Mouse (Mus musculus) stomach, embryonic 16.5 days (tissue): ENCODE results near the gene Gabarap. TPM values are rescaled to one million over a fixed set of nuclear protein-coding genes. Genes with fewer than 3 reads are reported as not detected.
A peak's percentile ranks its signal among the peaks of the same experiment; 100 is the strongest.

ENCODE experiments used
- ATAC-seq: fragments of 200-750 bp; cut with Nextera tagmentation; 2 replicates; pipeline ENCODE4 v1.8.0; 2017; ENCODE audit warnings: moderate number of reproducible peaks, moderate TSS enrichment; ENCODE audit not compliant: insufficient read depth, low FRiP score
- H3K27ac ChIP-seq: fragments of 300-500 bp; sonication (generic); 2 replicates; pipeline ENCODE4 v1.5.1; 2014; ENCODE audit warnings: low read length
- H3K27me3 ChIP-seq: fragments of 300-500 bp; sonication (generic); 2 replicates; pipeline ENCODE4 v1.6.1; 2014; ENCODE audit warnings: low read length, control low read depth, mixed read lengths; ENCODE audit not compliant: control insufficient read depth, insufficient read depth
- H3K36me3 ChIP-seq: fragments of 300-500 bp; sonication (generic); 2 replicates; pipeline ENCODE4 v1.6.1; 2014; ENCODE audit warnings: low read length; ENCODE audit not compliant: control insufficient read depth, insufficient read depth
- H3K4me1 ChIP-seq: fragments of 300-500 bp; sonication (generic); 2 replicates; pipeline ENCODE4 v1.6.1; 2014; ENCODE audit warnings: low read length, control low read depth, mixed read lengths; ENCODE audit not compliant: control insufficient read depth, insufficient read depth
- H3K4me2 ChIP-seq: fragments of 300-500 bp; sonication (generic); 2 replicates; pipeline ENCODE4 v1.6.1; 2014; ENCODE audit warnings: low read depth, low read length, mixed read lengths
- H3K4me3 ChIP-seq: fragments of 300-500 bp; sonication (generic); replicated peaks from 2 replicates; pipeline ENCODE4 v1.5.1; 2014; ENCODE audit warnings: mild to moderate bottlenecking, low read length
- H3K9ac ChIP-seq: fragments of 300-500 bp; sonication (generic); 2 replicates; pipeline ENCODE4 v1.6.1; 2014; ENCODE audit warnings: low read length
- H3K9me3 ChIP-seq: fragments of 300-500 bp; sonication (generic); replicated peaks from 2 replicates; pipeline ENCODE4 v1.6.1; 2016; ENCODE audit warnings: low read length, control low read depth; ENCODE audit not compliant: control insufficient read depth
- WGBS: fragments of 180-500 bp; shearing (Covaris S2); extraction: QIAGEN DNeasy Blood & Tissue Kit; methylation state at CpG from one replicate; pipeline ENCODE4 v1.1.7; 2014; 5-methylcytosine and 5-hydroxymethylcytosine counted together
- polyA plus RNA-seq: library from polyadenylated mRNA; unstranded; fragments of >200 nt; fragmentation: Nextera tagmentation; extraction: Ambion mirVana; gene quantifications from 2 replicates; pipeline ENCODE4 v1.2.1, GENCODE M21; 2015

Gene Gabarap
- polyA plus RNA-seq, 1 experiment from 2014 or later = 494 TPM

GRCm38 (mm10) chr11:70019495-70020021 lies 28.6 kb downstream of the Gabarap start:
- peak overlapping the region; percentile 68 for H3K4me3 ChIP-seq
- peak overlapping the region; percentile 92 for H3K9ac ChIP-seq
- no peak for ATAC-seq
- H3K4me1 ChIP-seq = peaks cover 40% of the 10 kb centered on the region
- 33% methylated on average over 2 of the region's 2 CpGs for WGBS
- H3K36me3 ChIP-seq = no peaks in the 10 kb centered on the region
- H3K27ac ChIP-seq = peak overlapping the region; percentile 72
- no peaks in the 10 kb centered on the region for H3K27me3 ChIP-seq
- H3K9me3 ChIP-seq = no peaks in the 10 kb centered on the region
- peak overlapping the region; percentile 91 for H3K4me2 ChIP-seq

GRCm38 (mm10) chr11:70020022-70020631 lies 29.2 kb downstream of the Gabarap start:
- Histone ChIP-seq H3K4me3 (peak overlapping the region; percentile 68), H3K36me3 (no peaks in the 10 kb centered on the region), H3K9ac (peak overlapping the region; percentile 46), H3K4me2 (peak overlapping the region; percentile 91), H3K9me3 (no peaks in the 10 kb centered on the region), H3K27ac (peak overlapping the region; percentile 72), H3K4me1 (peaks cover 38% of the 10 kb centered on the region), H3K27me3 (no peaks in the 10 kb centered on the region)
- ATAC-seq = no peak
- WGBS = 18% methylated on average over 7 of the region's 8 CpGs

- H3K4me1 ChIP-seq = peaks cover 42% of the 10 kb centered on the region
- no peaks in the 10 kb centered on the region for H3K27me3 ChIP-seq
- peak overlapping the region; percentile 72 for H3K27ac ChIP-seq
- H3K9ac ChIP-seq = peak overlapping the region; percentile 62
- peak overlapping the region; percentile 91 for H3K4me2 ChIP-seq
- under 1% methylated on average over 8 of the region's 8 CpGs for WGBS
- ATAC-seq = peak; percentile 84
- H3K9me3 ChIP-seq = no peaks in the 10 kb centered on the region
- peak overlapping the region; percentile 68 for H3K4me3 ChIP-seq
- H3K36me3 ChIP-seq = no peaks in the 10 kb centered on the region
These were observed 29.9 kb downstream of the Gabarap start for GRCm38 (mm10) chr11:70020731-70021263.

- 2% methylated on average over 40 of the region's 40 CpGs for WGBS
- peak overlapping the region; percentile 68 for H3K4me3 ChIP-seq
- H3K4me1 ChIP-seq = peaks cover 49% of the 10 kb centered on the region
- no peaks in the 10 kb centered on the region for H3K36me3 ChIP-seq
- peak overlapping the region; percentile 72 for H3K27ac ChIP-seq
- H3K9ac ChIP-seq = peak overlapping the region; percentile 62
- peak; percentile 85 for ATAC-seq
- H3K27me3 ChIP-seq = no peaks in the 10 kb centered on the region
- peak overlapping the region; percentile 91 for H3K4me2 ChIP-seq
- H3K9me3 ChIP-seq = no peaks in the 10 kb centered on the region
These were observed 30.6 kb downstream of the Gabarap start for GRCm38 (mm10) chr11:70021264-70022132.

GRCm38 (mm10) chr11:70023481-70024150 lies 32.7 kb downstream of the Gabarap start:
- no peaks in the 10 kb centered on the region for H3K27me3 ChIP-seq
- no peaks in the 10 kb centered on the region for H3K36me3 ChIP-seq
- H3K9me3 ChIP-seq = no peaks in the 10 kb centered on the region
- no peak for ATAC-seq
- H3K4me2 ChIP-seq = peak overlapping the region; percentile 57
- peak overlapping the region; percentile 66 for H3K9ac ChIP-seq
- H3K4me1 ChIP-seq = peaks cover 59% of the 10 kb centered on the region
- 5% methylated on average over 26 of the region's 29 CpGs for WGBS
- H3K4me3 ChIP-seq = peak overlapping the region; percentile 41
- peak overlapping the region; percentile 34; the same call in 1 of the 2 replicates for H3K27ac ChIP-seq

- Histone ChIP-seq H3K4me2 (peak overlapping the region; percentile 57), H3K9me3 (no peaks in the 10 kb centered on the region), H3K27me3 (no peaks in the 10 kb centered on the region), H3K36me3 (no peaks in the 10 kb centered on the region), H3K4me3 (peak overlapping the region; percentile 41), H3K9ac (peak overlapping the region; percentile 66), H3K4me1 (peaks cover 58% of the 10 kb centered on the region), H3K27ac (peak overlapping the region; percentile 34)
- WGBS = 15% methylated on average over 6 of the region's 6 CpGs
- ATAC-seq = no peak
These were observed 33.2 kb downstream of the Gabarap start for GRCm38 (mm10) chr11:70024151-70024514.

- peak overlapping the region; percentile 60 for H3K27ac ChIP-seq
- 6% methylated on average over 19 of the region's 19 CpGs for WGBS
These were observed 35.7 kb downstream of the Gabarap start for GRCm38 (mm10) chr11:70026689-70027088.

GRCm38 (mm10) chr11:70027397-70027796 lies 36.5 kb downstream of the Gabarap start:
- H3K36me3 ChIP-seq = no peaks in the 10 kb centered on the region
- 35% methylated on average over 9 of the region's 9 CpGs for WGBS
- peaks cover 48% of the 10 kb centered on the region for H3K4me1 ChIP-seq
- H3K9me3 ChIP-seq = no peaks in the 10 kb centered on the region
- peak overlapping the region; percentile 37 for H3K4me3 ChIP-seq
- H3K9ac ChIP-seq = peak overlapping the region; percentile 39
- peak overlapping the region; percentile 60 for H3K27ac ChIP-seq
- no peak for ATAC-seq
- H3K4me2 ChIP-seq = peak overlapping the region; percentile 65
- H3K27me3 ChIP-seq = no peaks in the 10 kb centered on the region

More at GRCm38 (mm10) chr11:70026689-70027088, 35.7 kb downstream of the Gabarap start:
- Histone ChIP-seq H3K4me2 (peak overlapping the region; percentile 65), H3K9me3 (no peaks in the 10 kb centered on the region), H3K36me3 (no peaks in the 10 kb centered on the region), H3K4me3 (peak overlapping the region; percentile 37), H3K27me3 (no peaks in the 10 kb centered on the region), H3K9ac (peak overlapping the region; percentile 41), H3K4me1 (peaks cover 48% of the 10 kb centered on the region)
- ATAC-seq = peak; percentile 65
